Mouse (Mus musculus) fibroblast of lung, adult 2 months (primary cell): ENCODE measurements at regions not wholly inside any gene's neighbourhood (a gene's known extent, or its start where the extent isn't known, plus 50 kb on each side); places are given as distances from the start of the nearest gene placed in this dataset.

Experiments
- DNase-seq: peaks from one replicate; pipeline ENCODE4 v3.0.0-alpha.2; 2011; ENCODE audit warnings: low read depth

- DNase-seq: no peak
Observed at GRCm38 (mm10) chr1:184462481-184463124, 269.8 kb downstream of the Hlx start.

GRCm38 (mm10) chr1:184461411-184461810, 271.0 kb downstream of the Hlx start:
- no peak for DNase-seq

GRCm38 (mm10) chr1:184456727-184457126, 275.7 kb downstream of the Hlx start:
- no peak for DNase-seq

- DNase-seq: no peak
Observed at GRCm38 (mm10) chr1:184454381-184454780, 278.0 kb downstream of the Hlx start.

- no peak for DNase-seq
Observed at GRCm38 (mm10) chr1:184453673-184454072, 278.7 kb downstream of the Hlx start.

GRCm38 (mm10) chr1:184453061-184453460, 279.4 kb downstream of the Hlx start:
- no peak for DNase-seq

GRCm38 (mm10) chr1:184451686-184452085, 280.7 kb downstream of the Hlx start:
- DNase-seq: no peak

GRCm38 (mm10) chr1:184449007-184449406, 283.4 kb downstream of the Hlx start:
- DNase-seq: no peak

- peak; percentile 43 for DNase-seq
Observed at GRCm38 (mm10) chr1:184447911-184448310, 284.5 kb downstream of the Hlx start.

GRCm38 (mm10) chr1:184447161-184447667, 285.2 kb downstream of the Hlx start:
- peak; percentile 66 for DNase-seq

GRCm38 (mm10) chr1:184444189-184444588, 288.2 kb downstream of the Hlx start:
- no peak for DNase-seq

- no peak for DNase-seq
Observed at GRCm38 (mm10) chr1:184442701-184443100, 289.7 kb downstream of the Hlx start.

- DNase-seq: no peak
Observed at GRCm38 (mm10) chr1:184441005-184441557, 291.3 kb downstream of the Hlx start.

- DNase-seq: no peak
Observed at GRCm38 (mm10) chr1:184439506-184439905, 292.9 kb downstream of the Hlx start.

- no peak for DNase-seq
Observed at GRCm38 (mm10) chr1:184436387-184436786, 296.0 kb downstream of the Hlx start.

GRCm38 (mm10) chr1:184428612-184429011, 303.8 kb downstream of the Hlx start:
- no peak for DNase-seq

GRCm38 (mm10) chr1:184428035-184428434, 304.4 kb downstream of the Hlx start:
- DNase-seq: no peak

GRCm38 (mm10) chr1:184425694-184426093, 306.7 kb downstream of the Hlx start:
- no peak for DNase-seq

- DNase-seq: no peak
Observed at GRCm38 (mm10) chr1:184424035-184424434, 308.4 kb downstream of the Hlx start.

- DNase-seq: no peak
Observed at GRCm38 (mm10) chr1:184412596-184412995, 319.8 kb downstream of the Hlx start.

GRCm38 (mm10) chr1:184411066-184411465, 321.4 kb downstream of the Hlx start:
- no peak for DNase-seq

GRCm38 (mm10) chr1:184409986-184410385, 322.4 kb downstream of the Hlx start:
- DNase-seq: no peak

- no peak for DNase-seq
Observed at GRCm38 (mm10) chr1:184402985-184403384, 329.4 kb downstream of the Hlx start.

- no peak for DNase-seq
Observed at GRCm38 (mm10) chr1:184395215-184395614, 337.2 kb downstream of the Hlx start.
